Mouse (Mus musculus) liver, embryonic 13.5 days (tissue): ENCODE data around the gene Kdm2b. TPM values are rescaled to one million over a fixed set of nuclear protein-coding genes. Genes with fewer than 3 reads are reported as not detected.

Source experiments
- ATAC-seq: fragments of 200-750 bp; cut with Nextera tagmentation; 2 replicates; pipeline ENCODE4 v1.8.0; 2017; ENCODE audit warnings: low read depth, mild to moderate bottlenecking, moderate number of reproducible peaks, moderate library complexity
- DNase-seq: peaks from one replicate; pipeline ENCODE4 v3.0.0; 2022
- H3K27ac ChIP-seq: fragments of 300-500 bp; sonication (generic); 2 replicates; pipeline ENCODE4 v1.5.1; 2015; ENCODE audit warnings: moderate library complexity, mild to moderate bottlenecking, inconsistent platforms
- H3K27me3 ChIP-seq: fragments of 300-500 bp; sonication (generic); 2 replicates; pipeline ENCODE4 v1.6.1; 2015; ENCODE audit warnings: mild to moderate bottlenecking, inconsistent platforms
- H3K36me3 ChIP-seq: fragments of 300-500 bp; sonication (generic); 2 replicates; pipeline ENCODE4 v1.6.1; 2015; ENCODE audit warnings: mild to moderate bottlenecking, inconsistent platforms
- H3K4me1 ChIP-seq: fragments of 300-500 bp; sonication (generic); replicated peaks from 2 replicates; pipeline ENCODE4 v1.6.1; 2015; ENCODE audit warnings: inconsistent platforms
- H3K4me2 ChIP-seq: fragments of 300-500 bp; sonication (generic); 2 replicates; pipeline ENCODE4 v1.6.1; 2015; ENCODE audit warnings: inconsistent platforms, mild to moderate bottlenecking, moderate library complexity
- H3K4me3 ChIP-seq: fragments of 300-500 bp; sonication (generic); replicated peaks from 2 replicates; pipeline ENCODE4 v1.5.1; 2015; ENCODE audit warnings: mild to moderate bottlenecking, inconsistent platforms
- H3K9ac ChIP-seq: fragments of 300-500 bp; sonication (generic); 2 replicates; pipeline ENCODE4 v1.6.1; 2015; ENCODE audit warnings: mild to moderate bottlenecking, inconsistent platforms
- H3K9me3 ChIP-seq: fragments of 300-500 bp; sonication (generic); replicated peaks from 2 replicates; pipeline ENCODE4 v1.6.1; 2016; ENCODE audit warnings: inconsistent platforms
- WGBS: fragments of 180-500 bp; shearing (Covaris S2); methylation state at CpG from one replicate; pipeline ENCODE4 v1.1.7; 2015; ENCODE audit not compliant: insufficient replicate concordance; 5-methylcytosine and 5-hydroxymethylcytosine counted together
- polyA plus RNA-seq: library from polyadenylated mRNA; unstranded; fragments of >200 nt; fragmentation: Nextera tagmentation; extraction: Ambion mirVana; gene quantifications from 2 replicates; pipeline ENCODE4 v1.2.1, GENCODE M21; 2015

The Kdm2b gene
- polyA plus RNA-seq, 1 experiment from 2014 or later, result 21.3 TPM

DNA sequence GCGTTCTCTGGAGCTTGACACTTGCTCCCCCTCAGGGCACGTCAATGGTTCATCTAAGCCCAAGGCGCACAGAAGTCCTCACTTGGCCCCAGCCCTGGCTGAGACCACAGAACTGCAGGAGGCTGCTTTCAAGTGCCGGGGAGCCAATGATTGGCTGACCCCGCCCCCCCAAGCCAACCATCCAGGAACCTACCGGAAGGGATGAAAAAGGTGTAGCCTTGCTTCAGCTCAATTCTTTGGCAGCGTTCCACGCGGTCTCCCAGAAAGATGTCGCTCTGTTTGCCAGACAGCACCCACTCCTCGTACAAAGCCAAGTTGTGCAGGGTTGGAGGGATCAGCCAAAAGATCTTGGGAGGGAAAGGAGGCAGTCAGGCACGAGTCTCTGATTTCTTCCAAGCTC lies 42.1 kb downstream of the Kdm2b start:
- no peak overlapping the region for H3K4me2 ChIP-seq
- DNase-seq (no peak), ATAC-seq (no peak)
- no peak overlapping the region for H3K27ac ChIP-seq
- 83% methylated on average over 12 of the region's 12 CpGs for WGBS
- H3K9ac ChIP-seq, result no peak overlapping the region
- peaks cover 35% of the 10 kb centered on the region for H3K27me3 ChIP-seq
- H3K4me3 ChIP-seq, result no peak overlapping the region
- peaks cover 25% of the 10 kb centered on the region for H3K4me1 ChIP-seq
- H3K36me3 ChIP-seq, result no peaks in the 10 kb centered on the region
- H3K9me3 ChIP-seq, result no peaks in the 10 kb centered on the region

DNA sequence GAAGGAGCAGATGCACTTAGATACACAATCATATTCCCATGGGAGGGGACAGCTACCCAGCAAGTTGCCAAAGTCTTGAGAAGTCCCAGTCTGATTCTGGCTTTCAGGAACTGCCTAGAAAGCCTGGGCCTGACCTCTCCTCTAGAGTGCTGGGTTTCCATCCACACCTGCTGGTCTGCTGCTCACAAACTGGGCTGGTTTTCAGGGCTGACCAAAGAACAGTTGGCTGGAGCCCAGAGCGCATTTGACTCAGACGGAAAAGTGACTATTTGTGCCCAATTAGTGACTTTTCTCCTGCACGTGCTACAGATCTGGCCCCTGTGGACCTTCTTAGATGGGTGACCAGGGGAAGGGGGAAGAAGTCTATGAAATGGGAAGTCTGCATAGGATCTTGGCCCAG lies 50.9 kb downstream of the Kdm2b start:
- WGBS, result 88% methylated on average over 3 of the region's 3 CpGs
- H3K4me2 ChIP-seq, result no peak overlapping the region
- H3K4me1 ChIP-seq, result peaks cover 15% of the 10 kb centered on the region; the same call in 1 of the 2 replicates
- no peaks in the 10 kb centered on the region for H3K36me3 ChIP-seq
- DNase-seq (no peak), ATAC-seq (no peak)
- no peak overlapping the region for H3K4me3 ChIP-seq
- no peak overlapping the region for H3K9ac ChIP-seq
- H3K27me3 ChIP-seq, result no peaks in the 10 kb centered on the region
- H3K27ac ChIP-seq, result no peak overlapping the region
- no peaks in the 10 kb centered on the region for H3K9me3 ChIP-seq

- Histone ChIP-seq H3K9me3 (no peaks in the 10 kb centered on the region), H3K4me1 (peaks cover 17% of the 10 kb centered on the region; the same call in 1 of the 2 replicates), H3K4me3 (no peak overlapping the region), H3K36me3 (no peaks in the 10 kb centered on the region), H3K27me3 (no peaks in the 10 kb centered on the region), H3K9ac (no peak overlapping the region), H3K4me2 (no peak overlapping the region), H3K27ac (no peak overlapping the region)
- ATAC-seq (no peak), DNase-seq (no peak)
- WGBS, result 55% methylated on average over 4 of the region's 4 CpGs
These were observed 51.6 kb downstream of the Kdm2b start for GRCm38 (mm10) chr5:122937958-122938540.

DNA sequence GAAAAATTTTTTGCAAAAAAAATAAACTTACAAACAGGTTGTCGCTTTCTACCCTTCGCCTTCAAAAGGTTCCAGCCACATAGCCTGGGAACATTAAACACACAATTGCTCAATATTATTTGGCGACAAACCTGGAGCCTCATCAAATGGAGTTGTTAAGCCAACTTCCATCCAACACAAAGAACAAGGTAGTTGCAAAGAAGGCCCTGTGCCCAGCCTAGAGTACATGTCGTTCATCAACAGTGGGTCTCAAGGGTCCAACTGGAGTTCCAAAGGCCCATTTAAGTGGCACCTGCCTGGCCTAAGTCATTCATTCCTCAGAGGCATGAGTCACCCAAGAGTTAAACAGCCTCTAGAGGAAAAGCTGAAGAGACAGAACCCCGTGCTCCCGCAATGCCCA lies 52.6 kb downstream of the Kdm2b start:
- ATAC-seq, result no peak
- Histone ChIP-seq H3K27me3 (no peaks in the 10 kb centered on the region), H3K9me3 (no peaks in the 10 kb centered on the region), H3K27ac (no peak overlapping the region), H3K36me3 (peaks cover 7% of the 10 kb centered on the region; the same call in 1 of the 2 replicates), H3K9ac (no peak overlapping the region), H3K4me2 (no peak overlapping the region), H3K4me3 (no peak overlapping the region), H3K4me1 (peaks cover 17% of the 10 kb centered on the region; the same call in 1 of the 2 replicates)
- WGBS, result 75% methylated on average over 6 of the region's 6 CpGs
- DNase-seq, result no peak

DNA sequence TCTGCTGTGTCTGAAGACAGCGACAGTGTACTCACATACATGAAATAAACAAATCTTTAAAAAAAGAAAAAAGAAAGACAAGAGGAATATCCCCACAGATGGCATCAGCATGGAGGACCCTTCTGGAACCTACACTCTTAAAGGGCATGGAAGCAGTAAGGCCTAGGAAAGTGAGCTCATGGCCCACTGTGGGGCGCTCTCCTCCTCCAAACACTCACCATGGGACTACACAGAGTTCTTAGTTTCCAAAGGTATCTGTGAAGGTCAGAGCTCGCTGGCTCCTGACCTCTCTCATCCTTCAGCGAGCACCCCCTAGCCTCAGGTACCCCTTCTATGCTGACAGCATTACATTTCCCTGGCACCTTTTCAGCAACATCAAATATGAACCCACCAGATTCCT lies 53.8 kb downstream of the Kdm2b start:
- Histone ChIP-seq H3K27ac (no peak overlapping the region), H3K4me3 (no peak overlapping the region), H3K4me1 (peaks cover 17% of the 10 kb centered on the region; the same call in 1 of the 2 replicates), H3K9me3 (no peaks in the 10 kb centered on the region), H3K36me3 (peaks cover 7% of the 10 kb centered on the region; the same call in 1 of the 2 replicates), H3K27me3 (no peaks in the 10 kb centered on the region), H3K4me2 (no peak overlapping the region), H3K9ac (no peak overlapping the region)
- DNase-seq, result no peak
- 73% methylated on average over 4 of the region's 4 CpGs for WGBS
- no peak for ATAC-seq

GRCm38 (mm10) chr5:122930991-122931390 lies 58.6 kb downstream of the Kdm2b start:
- no peak for DNase-seq
- H3K9ac ChIP-seq, result no peak overlapping the region
- H3K27ac ChIP-seq, result no peak overlapping the region
- no peak overlapping the region for H3K4me2 ChIP-seq
- no peak overlapping the region for H3K4me3 ChIP-seq
- ATAC-seq, result no peak
- 77% methylated on average over 7 of the region's 7 CpGs for WGBS
- peaks cover 7% of the 10 kb centered on the region; the same call in 1 of the 2 replicates for H3K36me3 ChIP-seq
- H3K9me3 ChIP-seq, result no peaks in the 10 kb centered on the region
- H3K4me1 ChIP-seq, result peaks cover 21% of the 10 kb centered on the region; the same call in 1 of the 2 replicates
- H3K27me3 ChIP-seq, result no peaks in the 10 kb centered on the region

- peaks cover 7% of the 10 kb centered on the region; the same call in 1 of the 2 replicates for H3K36me3 ChIP-seq
- H3K4me1 ChIP-seq, result peaks cover 7% of the 10 kb centered on the region; the same call in 1 of the 2 replicates
- 68% methylated on average over 3 of the region's 3 CpGs for WGBS
- H3K27ac ChIP-seq, result no peak overlapping the region
- H3K4me2 ChIP-seq, result no peak overlapping the region
- DNase-seq (no peak), ATAC-seq (no peak)
- no peaks in the 10 kb centered on the region for H3K9me3 ChIP-seq
- H3K27me3 ChIP-seq, result no peaks in the 10 kb centered on the region
- H3K4me3 ChIP-seq, result no peak overlapping the region
- no peak overlapping the region for H3K9ac ChIP-seq
These were observed 61.3 kb downstream of the Kdm2b start for GRCm38 (mm10) chr5:122928293-122928692.

GRCm38 (mm10) chr5:122927703-122928102 lies 61.9 kb downstream of the Kdm2b start:
- peak; percentile 41; the same call in 1 of the 2 replicates for ATAC-seq
- no peak overlapping the region for H3K27ac ChIP-seq
- H3K9ac ChIP-seq, result no peak overlapping the region
- no peaks in the 10 kb centered on the region for H3K9me3 ChIP-seq
- no peaks in the 10 kb centered on the region for H3K27me3 ChIP-seq
- no peak overlapping the region for H3K4me3 ChIP-seq
- no peak overlapping the region for H3K4me2 ChIP-seq
- 58% methylated on average over 6 of the region's 6 CpGs for WGBS
- no peak for DNase-seq
- peaks cover 7% of the 10 kb centered on the region; the same call in 1 of the 2 replicates for H3K4me1 ChIP-seq
- H3K36me3 ChIP-seq, result peaks cover 5% of the 10 kb centered on the region; the same call in 1 of the 2 replicates

- no peak overlapping the region for H3K27ac ChIP-seq
- peaks cover 7% of the 10 kb centered on the region; the same call in 1 of the 2 replicates for H3K4me1 ChIP-seq
- ATAC-seq (no peak), DNase-seq (no peak)
- no peaks in the 10 kb centered on the region for H3K36me3 ChIP-seq
- 75% methylated on average over 8 of the region's 8 CpGs for WGBS
- no peak overlapping the region for H3K4me2 ChIP-seq
- H3K9me3 ChIP-seq, result no peaks in the 10 kb centered on the region
- H3K27me3 ChIP-seq, result no peaks in the 10 kb centered on the region
- H3K4me3 ChIP-seq, result no peak overlapping the region
- no peak overlapping the region for H3K9ac ChIP-seq
These were observed 62.5 kb downstream of the Kdm2b start for GRCm38 (mm10) chr5:122927092-122927491.

- DNase-seq (no peak), ATAC-seq (no peak)
- H3K27me3 ChIP-seq, result no peaks in the 10 kb centered on the region
- no peak overlapping the region for H3K9ac ChIP-seq
- no peak overlapping the region for H3K4me3 ChIP-seq
- no peak overlapping the region for H3K4me2 ChIP-seq
- H3K9me3 ChIP-seq, result no peaks in the 10 kb centered on the region
- H3K27ac ChIP-seq, result no peak overlapping the region
- WGBS, result 89% methylated on average over 3 of the region's 3 CpGs
- peaks cover 12% of the 10 kb centered on the region; the same call in 1 of the 2 replicates for H3K4me1 ChIP-seq
- H3K36me3 ChIP-seq, result no peaks in the 10 kb centered on the region
These were observed 63.3 kb downstream of the Kdm2b start for GRCm38 (mm10) chr5:122926341-122926740.

GRCm38 (mm10) chr5:122925534-122925958 lies 64.1 kb downstream of the Kdm2b start:
- 25% methylated on average over 7 of the region's 7 CpGs for WGBS
- H3K4me3 ChIP-seq, result no peak overlapping the region; the same call in 1 of the 2 replicates

More at GRCm38 (mm10) chr5:122925534-122925958, 64.1 kb downstream of the Kdm2b start:
- no peaks in the 10 kb centered on the region for H3K36me3 ChIP-seq
- ATAC-seq (no peak), DNase-seq (peak; percentile 41)
- no peaks in the 10 kb centered on the region for H3K27me3 ChIP-seq
- H3K27ac ChIP-seq, result no peak overlapping the region
- H3K9ac ChIP-seq, result no peak overlapping the region
- peaks cover 12% of the 10 kb centered on the region; the same call in 1 of the 2 replicates for H3K4me1 ChIP-seq
- peak overlapping the region; percentile 42 for H3K4me2 ChIP-seq
- no peaks in the 10 kb centered on the region for H3K9me3 ChIP-seq
